In the genomic region with DNA sequence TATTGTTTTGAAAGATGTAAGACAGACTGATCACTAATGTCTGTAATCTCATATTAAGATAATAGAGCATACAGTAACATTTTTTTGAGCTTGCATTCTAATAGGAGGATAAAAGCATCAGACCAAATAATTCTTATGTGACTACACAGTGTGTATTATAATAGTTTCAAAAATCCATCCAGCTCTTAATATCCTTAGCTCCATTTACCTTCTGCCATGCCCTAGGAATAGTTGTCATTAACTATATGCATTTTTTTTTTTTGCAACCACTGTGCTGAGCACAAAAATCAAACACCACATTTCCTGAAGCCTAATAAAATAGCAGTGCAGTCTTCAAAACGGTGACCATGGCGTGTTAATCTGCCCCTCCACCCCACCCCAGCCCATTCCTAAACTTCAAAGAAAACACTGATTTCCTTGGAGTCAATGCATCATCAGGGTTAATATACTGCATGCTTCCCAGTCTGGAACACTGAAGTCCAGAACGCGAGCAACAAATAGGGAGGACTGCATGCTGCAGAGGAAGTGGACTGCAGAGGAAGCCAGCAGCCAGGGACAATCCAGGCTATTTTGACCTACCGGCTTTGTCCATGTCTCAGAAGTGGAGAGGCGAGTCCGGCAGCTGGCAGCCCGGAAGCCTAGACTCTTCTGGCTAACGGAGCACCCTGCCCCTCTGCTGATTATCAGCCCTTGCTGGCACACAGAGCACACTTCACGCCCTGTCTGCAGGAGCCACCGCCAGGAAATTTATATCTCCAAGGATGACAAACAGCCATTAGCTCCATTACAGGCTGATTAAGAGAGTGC, we compare ENCODE assay signal across 9 mouse cellular contexts.
A peak's percentile ranks its signal among the peaks of the same experiment; 100 is the strongest.
DNase-seq lines count a peak whose midpoint lies in the region; ATAC-seq lines count a peak whose summit lies in the region.
"Had no signal": no experiment of that assay in that cellular context is flagged by ENCODE, and none has a peak within 500 bp of the region (broad histone marks: within the 10 kb centered on the region; RNA-seq: fewer than 3 reads in every experiment).

No protein-coding gene starts in this region.

- peak overlapping the region; percentile 48 for H3K4me3 ChIP-seq in heart, embryonic 13.5 days
- H3K4me3 ChIP-seq in kidney, embryonic 16.5 days (ENCODE audit: low read length), result peak overlapping the region; percentile 40
- peak overlapping the region; percentile 25 for H3K4me3 ChIP-seq in lung, embryonic 15.5 days

- peak overlapping the region; percentile 90 for H3K27ac ChIP-seq in heart, embryonic 13.5 days (replicated peaks)
- peak overlapping the region; percentile 80 for H3K27ac ChIP-seq in kidney, embryonic 16.5 days (ENCODE audit: low read length)
- H3K27ac ChIP-seq in lung, embryonic 15.5 days, result peak overlapping the region; percentile 62

- peaks cover 21% of the 10 kb centered on the region for H3K4me1 ChIP-seq in heart, embryonic 13.5 days
- H3K4me1 ChIP-seq in kidney, embryonic 16.5 days (ENCODE audit: insufficient read depth, low read length), result peaks cover 27% of the 10 kb centered on the region
- H3K4me1 ChIP-seq in lung, embryonic 15.5 days, result peaks cover 8% of the 10 kb centered on the region

- H3K9ac ChIP-seq in heart, embryonic 13.5 days, result peak overlapping the region; percentile 78
- peak overlapping the region; percentile 59 for H3K9ac ChIP-seq in kidney, embryonic 16.5 days (replicated peaks; ENCODE audit: low read length)
- peak overlapping the region; percentile 18; the same call in 1 of the 2 replicates for H3K9ac ChIP-seq in lung, embryonic 15.5 days

- no peaks in the 10 kb centered on the region for H3K27me3 ChIP-seq in heart, embryonic 13.5 days (replicated peaks)
- no peaks in the 10 kb centered on the region for H3K27me3 ChIP-seq in kidney, embryonic 16.5 days (ENCODE audit: insufficient read depth, low read length)
- no peaks in the 10 kb centered on the region for H3K27me3 ChIP-seq in lung, embryonic 15.5 days
- H3K27me3 ChIP-seq: CH12.LX had no signal

- peak; percentile 89 for DNase-seq in heart, adult 11 months
- no peak for DNase-seq in heart, adult 8-10 months (ENCODE audit: low spot score)
- peak; percentile 52 for DNase-seq in embryo, embryonic 10 days (ENCODE audit: low spot score)
- DNase-seq in ovary, postnatal 14 days (ENCODE audit: low spot score), result peak; percentile 34

- H3K36me3 ChIP-seq in heart, embryonic 13.5 days, result no peaks in the 10 kb centered on the region
- H3K36me3 ChIP-seq in kidney, embryonic 16.5 days (ENCODE audit: insufficient read depth, low read length), result no peaks in the 10 kb centered on the region
- H3K36me3 ChIP-seq in lung, embryonic 15.5 days, result no peaks in the 10 kb centered on the region

- peak; percentile 66 for ATAC-seq in heart, embryonic 13.5 days (ENCODE audit: extremely low read depth, insufficient number of reproducible peaks, low FRiP score, low TSS enrichment)
- peak; percentile 72 for ATAC-seq in kidney, embryonic 16.5 days (ENCODE audit: low FRiP score, low TSS enrichment)
- peak; percentile 80 for ATAC-seq in lung, embryonic 15.5 days (ENCODE audit: borderline replicate concordance, extremely low read depth, low FRiP score, low TSS enrichment)
- no peak for ATAC-seq in activated CD4-positive, CD25-positive, alpha-beta regulatory T cell, adult 4 months

- H3K4me2 ChIP-seq in heart, embryonic 13.5 days, result peak overlapping the region; percentile 72
- peak overlapping the region; percentile 57 for H3K4me2 ChIP-seq in kidney, embryonic 16.5 days (replicated peaks; ENCODE audit: low read depth, low read length)
- peak overlapping the region; percentile 52 for H3K4me2 ChIP-seq in lung, embryonic 15.5 days

- WGBS in heart, embryonic 13.5 days, result 3% methylated on average over 11 of the region's 11 CpGs
- under 1% methylated on average over 11 of the region's 11 CpGs for WGBS in kidney, embryonic 16.5 days
- WGBS in lung, embryonic 15.5 days, result 1% methylated on average over 11 of the region's 11 CpGs

- H3K9me3 ChIP-seq in heart, embryonic 13.5 days, result no peaks in the 10 kb centered on the region
- no peaks in the 10 kb centered on the region for H3K9me3 ChIP-seq in kidney, embryonic 16.5 days (ENCODE audit: low read length)
- no peaks in the 10 kb centered on the region for H3K9me3 ChIP-seq in lung, embryonic 15.5 days

Comparison
In these comparisons a context has a peak if more than half of its experiments do, and no peak if none do; other contexts are left out.
1. H3K9ac ChIP-seq: peak in every context shown above with its lines; median percentile 78 in heart, embryonic 13.5 days; 59 in kidney, embryonic 16.5 days; 18 in lung, embryonic 15.5 days.